Mouse (Mus musculus) small intestine, adult 2 months (tissue): ENCODE results near the gene Klhl36. TPM values are rescaled to one million over a fixed set of nuclear protein-coding genes. Genes with fewer than 3 reads are reported as not detected.
A peak's percentile ranks its signal among the peaks of the same experiment; 100 is the strongest.

ENCODE experiments used
- H3K27ac ChIP-seq: fragments of 200-500 bp; 2 replicates; pipeline ENCODE4 v1.5.1; 2012; ENCODE audit warnings: low read depth, low read length, control low read depth, inconsistent platforms; ENCODE audit not compliant: insufficient read depth
- H3K27me3 ChIP-seq: fragments of 200-500 bp; 2 replicates; pipeline ENCODE4 v1.6.1; 2012; ENCODE audit warnings: mild to moderate bottlenecking, moderate library complexity, low read length, inconsistent platforms; ENCODE audit not compliant: control insufficient read depth, insufficient read depth
- H3K36me3 ChIP-seq: fragments of 200-500 bp; 2 replicates; pipeline ENCODE4 v1.6.1; 2012; ENCODE audit warnings: mild to moderate bottlenecking, low read length, control low read depth, inconsistent platforms; ENCODE audit not compliant: control insufficient read depth, insufficient read depth
- H3K4me1 ChIP-seq: fragments of 200-500 bp; 2 replicates; pipeline ENCODE4 v1.6.1; 2012; ENCODE audit warnings: low read length, inconsistent platforms, mixed read lengths; ENCODE audit not compliant: control insufficient read depth, insufficient read depth, insufficient read length
- H3K4me3 ChIP-seq: fragments of 200-500 bp; 2 replicates; pipeline ENCODE4 v1.5.1; 2012; ENCODE audit warnings: low read depth, mild to moderate bottlenecking, control low read depth, inconsistent platforms, low read length, moderate library complexity
- CTCF ChIP-seq: fragments of 200-500 bp; IDR thresholded peaks from 2 replicates; pipeline ENCODE4 v1.5.1; 2012; ENCODE audit warnings: low read depth, mild to moderate bottlenecking, control low read depth, inconsistent platforms, low read length, moderate library complexity, mixed read lengths; ENCODE audit not compliant: insufficient replicate concordance, insufficient read length; ENCODE audit errors: extremely low read depth
- POLR2A ChIP-seq: fragments of 200-500 bp; IDR thresholded peaks from 2 replicates; pipeline ENCODE4 v1.6.1; 2012; ENCODE audit warnings: low read depth, mild to moderate bottlenecking, control low read depth, inconsistent platforms, low read length, moderate library complexity
- WGBS: fragments of 180-500 bp; shearing (Covaris S2); methylation state at CpG from one replicate; pipeline ENCODE4 v1.1.7; 2018; 5-methylcytosine and 5-hydroxymethylcytosine counted together
- polyA plus RNA-seq: library from polyadenylated mRNA; depleted of rRNA; stranded (reverse); fragments of >200 nt; gene quantifications from 2 replicates; pipeline ENCODE4 v1.2.3, GENCODE M21; 2012; rRNA removed

Klhl36 gene
- polyA plus RNA-seq, 1 experiment, result 23.8 TPM

DNA sequence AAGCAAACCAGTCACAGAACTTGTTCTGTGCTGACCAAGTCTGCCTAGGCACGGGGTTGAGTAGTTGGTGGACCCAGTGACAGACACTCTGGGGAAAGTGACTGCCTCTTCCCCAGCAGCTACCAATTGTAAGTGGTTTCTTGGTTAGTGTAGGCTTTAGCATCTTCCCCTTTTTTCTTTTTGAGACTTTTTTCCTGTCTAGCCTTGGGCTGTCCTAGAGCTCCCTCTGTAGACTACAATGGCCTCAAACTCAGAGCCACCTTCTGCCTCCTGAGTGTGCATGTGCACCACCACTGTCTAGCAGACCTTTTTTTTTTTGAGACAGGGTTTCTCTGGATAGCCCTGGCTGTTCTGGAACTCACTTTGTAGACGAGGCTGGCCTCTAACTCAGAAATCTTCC, 64.4 kb downstream of the Klhl36 start:
- Histone ChIP-seq H3K4me1 (no peaks in the 10 kb centered on the region), H3K27ac (no peak overlapping the region), H3K4me3 (no peak overlapping the region), H3K36me3 (no peaks in the 10 kb centered on the region), H3K27me3 (no peaks in the 10 kb centered on the region)
- peak; percentile 45; the same call in 1 of the 2 replicates for TF ChIP-seq CTCF
- TF ChIP-seq POLR2A, result no peak
- 58% methylated on average over 2 of the region's 2 CpGs for WGBS

Other genes with a start within 250 kb of the Klhl36 start
- 0.27 and 0.96 TPM in 2 replicates for gene Adad2, start 249.5 kb upstream of the Klhl36 start, polyA plus RNA-seq
- 0.38 and 0.82 TPM in 2 replicates for gene Kcng4, start 226.6 kb upstream of the Klhl36 start, polyA plus RNA-seq
- gene Wfdc1, start 195.9 kb upstream of the Klhl36 start, polyA plus RNA-seq, result 33.8 and 34.5 TPM in 2 replicates
- gene Atp2c2, start 162.3 kb upstream of the Klhl36 start, polyA plus RNA-seq, result 3.0 and 4.8 TPM in 2 replicates
- 4.6 and 7.4 TPM in 2 replicates for gene Tldc1, start 83.8 kb upstream of the Klhl36 start, polyA plus RNA-seq
- 206 and 264 TPM in 2 replicates for gene Cotl1, start 21.7 kb upstream of the Klhl36 start, polyA plus RNA-seq
- 58.1 and 86.1 TPM in 2 replicates for gene Usp10, start 48.1 kb downstream of the Klhl36 start, polyA plus RNA-seq
- 21.9 and 37.3 TPM in 2 replicates for gene Gm20388, start 48.6 kb downstream of the Klhl36 start, polyA plus RNA-seq
- 8.1 and 8.9 TPM in 2 replicates for gene Crispld2, start 130.2 kb downstream of the Klhl36 start, polyA plus RNA-seq
- gene Zdhhc7, start 239.2 kb downstream of the Klhl36 start, polyA plus RNA-seq, result 99.7 and 172 TPM in 2 replicates